Mouse (Mus musculus) lung, embryonic 14.5 days (tissue): ENCODE data around the gene Dync1h1. TPM values are rescaled to one million over a fixed set of nuclear protein-coding genes. Genes with fewer than 3 reads are reported as not detected.
"Not testable (repeated sequence)": the region's sequence is repeated elsewhere in the genome, so short reads cannot be mapped to it uniquely, and the experiment has no call there.

Source experiments
- ATAC-seq: fragments of 200-750 bp; cut with Nextera tagmentation; 2 replicates; pipeline ENCODE4 v1.8.0; 2017; ENCODE audit warnings: mild to moderate bottlenecking, moderate TSS enrichment, moderate library complexity; ENCODE audit not compliant: insufficient read depth
- DNase-seq: peaks from one replicate; pipeline ENCODE4 v3.0.0-alpha.2; 2015
- H3K27ac ChIP-seq: fragments of 300-500 bp; sonication (generic); 2 replicates; pipeline ENCODE4 v1.5.1; 2014; ENCODE audit warnings: low read depth, mild to moderate bottlenecking, moderate library complexity
- H3K27me3 ChIP-seq: fragments of 300-500 bp; sonication (generic); 2 replicates; pipeline ENCODE4 v1.6.1; 2014; ENCODE audit warnings: low read length, control low read depth; ENCODE audit not compliant: insufficient read depth
- H3K36me3 ChIP-seq: fragments of 300-500 bp; sonication (generic); 2 replicates; pipeline ENCODE4 v1.6.1; 2014; ENCODE audit warnings: control low read depth; ENCODE audit not compliant: insufficient read depth
- H3K4me1 ChIP-seq: fragments of 300-500 bp; sonication (generic); 2 replicates; pipeline ENCODE4 v1.6.1; 2014; ENCODE audit warnings: antibody characterized with exemption, control low read depth; ENCODE audit not compliant: insufficient read depth
- H3K4me2 ChIP-seq: fragments of 300-500 bp; sonication (generic); 2 replicates; pipeline ENCODE4 v1.6.1; 2014; ENCODE audit warnings: mild to moderate bottlenecking
- H3K4me3 ChIP-seq: fragments of 300-500 bp; sonication (generic); 2 replicates; pipeline ENCODE4 v1.5.1; 2014; ENCODE audit warnings: low read depth, low read length
- H3K9ac ChIP-seq: fragments of 300-500 bp; sonication (generic); 2 replicates; pipeline ENCODE4 v1.6.1; 2014
- H3K9me3 ChIP-seq: fragments of 300-500 bp; sonication (generic); 2 replicates; pipeline ENCODE4 v1.6.1; 2016; ENCODE audit warnings: low read depth, low read length, control low read depth
- CTCF ChIP-seq: IDR thresholded peaks from 2 replicates; pipeline ENCODE4 v1.5.1; 2016; ENCODE audit warnings: antibody characterized with exemption, low read depth
- WGBS: fragments of 180-500 bp; shearing (Covaris S2); extraction: QIAGEN DNeasy Blood & Tissue Kit; methylation state at CpG from one replicate; pipeline ENCODE4 v1.1.7; 2014; 5-methylcytosine and 5-hydroxymethylcytosine counted together
- polyA plus RNA-seq: library from polyadenylated mRNA; unstranded; fragments of >200 nt; fragmentation: Nextera tagmentation; extraction: Ambion mirVana; gene quantifications from 2 replicates; pipeline ENCODE4 v1.2.1, GENCODE M21; 2014

Gene Dync1h1
- polyA plus RNA-seq, 1 experiment from 2014 or later = 72.3 TPM

DNA sequence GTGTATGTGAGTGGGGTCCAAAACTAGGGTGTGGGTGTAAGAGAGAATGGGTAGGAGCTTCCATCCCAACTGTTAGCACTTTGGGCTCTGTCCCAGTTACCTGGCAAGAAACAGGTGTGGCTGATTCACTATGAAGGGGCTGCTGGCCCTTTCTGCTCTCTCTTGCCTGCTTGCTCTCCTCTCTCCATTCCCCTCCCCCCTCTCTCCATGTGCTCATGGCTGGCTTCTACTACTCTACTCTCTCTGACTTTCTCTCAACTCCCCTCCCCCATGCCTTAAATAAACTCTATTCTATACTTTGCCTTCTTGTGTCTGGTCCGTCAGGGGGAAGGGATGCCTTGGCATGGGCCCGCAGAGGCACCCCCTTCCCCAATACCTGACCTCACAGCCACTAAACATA lies 99.5 kb downstream of the Dync1h1 start:
- no peak overlapping the region for H3K4me2 ChIP-seq
- DNase-seq = no peak
- H3K36me3 ChIP-seq = no peaks in the 10 kb centered on the region
- H3K4me1 ChIP-seq = peaks cover 5% of the 10 kb centered on the region; the same call in 1 of the 2 replicates
- no peak overlapping the region for H3K4me3 ChIP-seq
- WGBS = 46% methylated on average over 2 of the region's 2 CpGs
- no peak overlapping the region for H3K9ac ChIP-seq
- TF ChIP-seq CTCF = no peak
- ATAC-seq = no peak
- H3K9me3 ChIP-seq = no peaks in the 10 kb centered on the region
- H3K27ac ChIP-seq = no peak overlapping the region
- H3K27me3 ChIP-seq = no peaks in the 10 kb centered on the region

DNA sequence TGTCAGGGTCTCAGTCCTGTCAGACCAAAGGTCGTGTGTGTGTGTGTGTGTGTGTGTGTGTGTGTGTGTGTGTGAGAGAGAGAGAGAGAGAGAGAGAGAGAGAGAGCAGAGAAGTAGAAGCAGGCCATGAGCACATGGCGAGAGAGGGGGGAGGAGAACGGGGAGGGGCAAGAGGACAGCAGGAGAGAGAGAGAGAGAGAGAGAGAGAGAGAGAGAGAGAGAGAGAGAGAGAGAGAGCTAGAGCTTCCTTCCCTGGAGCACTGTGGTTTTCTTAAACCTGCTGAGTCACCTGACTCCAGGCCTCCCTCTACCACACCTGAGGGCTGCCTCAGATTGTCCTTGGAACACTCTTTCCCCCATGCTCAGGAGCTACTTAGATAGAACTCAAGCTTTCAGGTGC lies 100.1 kb downstream of the Dync1h1 start:
- not testable (repeated sequence) for ATAC-seq, H3K4me2 ChIP-seq, H3K4me1 ChIP-seq, H3K27ac ChIP-seq, DNase-seq, H3K36me3 ChIP-seq, H3K9ac ChIP-seq, H3K27me3 ChIP-seq, H3K4me3 ChIP-seq, H3K9me3 ChIP-seq
- WGBS = 23% methylated on average over 3 of the region's 3 CpGs

- no peak for DNase-seq
- WGBS = 48% methylated on average over 4 of the region's 4 CpGs
- no peak for TF ChIP-seq CTCF
- H3K4me2 ChIP-seq = no peak within 1 kb of the TSS
- peak within 1 kb of the TSS; percentile 4; the same call in 1 of the 2 replicates for H3K9ac ChIP-seq
- no peak within 1 kb of the TSS for H3K27ac ChIP-seq
- H3K36me3 ChIP-seq = no peaks in the 10 kb centered on the region
- H3K4me3 ChIP-seq = no peak within 1 kb of the TSS
- no peak for ATAC-seq
- H3K27me3 ChIP-seq = no peaks in the 10 kb centered on the region
- no peaks in the 10 kb centered on the region for H3K4me1 ChIP-seq
- H3K9me3 ChIP-seq = no peaks in the 10 kb centered on the region
Measured at GRCm38 (mm10) chr12:110702556-110702955, 101.3 kb downstream of the Dync1h1 start, which contains the start of gene Hsp90aa1. TSS of gene Hsp90aa1 (minus strand) at chr12:110702728.

DNA sequence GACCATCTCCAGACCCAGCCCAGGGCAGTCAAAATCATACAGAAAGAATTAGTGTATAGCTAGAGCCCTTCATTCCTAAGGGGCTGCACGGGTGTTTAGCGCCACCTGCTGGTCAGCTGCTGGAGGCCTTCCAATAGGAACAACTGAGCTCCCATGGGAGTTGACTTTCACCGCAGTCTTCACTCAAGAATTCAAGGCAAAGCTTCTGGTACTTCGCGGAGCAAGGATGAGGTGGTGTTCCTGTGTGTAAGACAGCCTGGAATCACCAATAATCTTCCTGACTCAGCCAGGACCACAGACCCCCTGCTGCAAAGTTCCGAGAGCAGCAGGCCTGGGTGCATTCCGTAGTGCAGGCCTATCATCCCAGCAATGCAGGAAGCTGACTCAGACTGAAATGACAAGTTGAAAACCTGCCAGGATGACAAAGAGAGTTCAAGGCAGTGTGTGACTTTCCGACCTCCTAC lies 101.8 kb downstream of the Dync1h1 start:
- Histone ChIP-seq H3K27me3 (no peaks in the 10 kb centered on the region), H3K4me3 (no peak overlapping the region), H3K9ac (peak overlapping the region; percentile 4; the same call in 1 of the 2 replicates), H3K9me3 (no peaks in the 10 kb centered on the region), H3K27ac (no peak overlapping the region), H3K4me1 (no peaks in the 10 kb centered on the region), H3K4me2 (no peak overlapping the region), H3K36me3 (no peaks in the 10 kb centered on the region)
- 16% methylated on average over 8 of the region's 8 CpGs for WGBS
- ATAC-seq = peak; percentile 67
- DNase-seq = peak; percentile 96
- TF ChIP-seq CTCF = peak; percentile 97

DNA sequence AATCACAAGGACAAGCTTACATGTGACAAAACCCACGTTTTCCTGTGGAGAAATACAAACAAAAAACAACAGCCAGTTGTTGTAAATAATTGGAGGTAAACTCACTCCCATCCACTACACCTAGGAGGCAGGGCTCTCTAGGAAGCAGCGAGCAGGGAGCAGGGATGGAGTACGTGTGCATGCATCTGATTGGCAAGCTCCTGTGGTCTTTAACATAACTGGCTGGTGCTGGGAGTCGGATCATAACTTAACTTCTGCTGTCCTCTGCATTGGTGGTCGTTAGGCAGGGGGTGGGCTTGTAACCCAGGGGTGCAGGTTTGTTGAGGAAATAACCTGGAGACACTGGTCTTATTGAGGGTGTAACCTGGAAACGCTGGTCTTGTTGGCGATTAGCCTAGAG lies 102.4 kb downstream of the Dync1h1 start:
- no peak overlapping the region for H3K4me2 ChIP-seq
- no peaks in the 10 kb centered on the region for H3K36me3 ChIP-seq

GRCm38 (mm10) chr12:110705419-110705818 lies 104.2 kb downstream of the Dync1h1 start:
- H3K4me1 ChIP-seq = not testable (repeated sequence)

More for the DNA sequence above, 102.4 kb downstream of the Dync1h1 start:
- DNase-seq = no peak
- H3K27me3 ChIP-seq = no peaks in the 10 kb centered on the region
- WGBS = 63% methylated on average over 7 of the region's 7 CpGs
- ATAC-seq = no peak
- no peak overlapping the region for H3K4me3 ChIP-seq
- no peak overlapping the region for H3K9ac ChIP-seq
- H3K4me1 ChIP-seq = no peaks in the 10 kb centered on the region
- no peaks in the 10 kb centered on the region for H3K9me3 ChIP-seq
- TF ChIP-seq CTCF = no peak
- H3K27ac ChIP-seq = no peak overlapping the region

GRCm38 (mm10) chr12:110706337-110707231 lies 105.3 kb downstream of the Dync1h1 start:
- H3K36me3 ChIP-seq = no peaks in the 10 kb centered on the region
- peak; percentile 19; the same call in 1 of the 2 replicates for TF ChIP-seq CTCF
- peak; percentile 65; the same call in 1 of the 2 replicates for ATAC-seq
- peak overlapping the region; percentile 41 for H3K9ac ChIP-seq
- H3K27ac ChIP-seq = no peak overlapping the region
- peak; percentile 75 for DNase-seq
- WGBS = under 1% methylated on average over 27 of the region's 27 CpGs
- no peaks in the 10 kb centered on the region for H3K27me3 ChIP-seq
- H3K9me3 ChIP-seq = no peaks in the 10 kb centered on the region
- peak overlapping the region; percentile 30 for H3K4me3 ChIP-seq
- peak overlapping the region; percentile 68 for H3K4me2 ChIP-seq
- H3K4me1 ChIP-seq = no peaks in the 10 kb centered on the region

More at GRCm38 (mm10) chr12:110705419-110705818, 104.2 kb downstream of the Dync1h1 start:
- H3K36me3 ChIP-seq, H3K27me3 ChIP-seq, H3K9me3 ChIP-seq, H3K4me3 ChIP-seq, H3K4me2 ChIP-seq, ATAC-seq, H3K27ac ChIP-seq, H3K9ac ChIP-seq, DNase-seq: not testable (repeated sequence)
- WGBS = 81% methylated on average over 4 of the region's 4 CpGs
